Mouse (Mus musculus): ENCODE results near the gene Dvl2.
"Not testable (repeated sequence)": the region's sequence is repeated elsewhere in the genome, so short reads cannot be mapped to it uniquely, and the experiment has no call there.

Gene Dvl2

GRCm38 (mm10) chr11:70010033-70010432 is 9.6 kb downstream of the Dvl2 start:
- DNase-seq (ENCODE audit: low spot score in 2 of 2) = no peak

GRCm38 (mm10) chr11:70010548-70010947 is 10.2 kb downstream of the Dvl2 start:
- no peak for DNase-seq (ENCODE audit: low spot score in 2 of 2)

- no peak for DNase-seq (ENCODE audit: low spot score in 2 of 2)
These were observed 10.6 kb downstream of the Dvl2 start for GRCm38 (mm10) chr11:70010961-70011360.

- DNase-seq (ENCODE audit: low spot score in 2 of 2) = no peak
These were observed 12.5 kb downstream of the Dvl2 start for GRCm38 (mm10) chr11:70012931-70013330.

DNA sequence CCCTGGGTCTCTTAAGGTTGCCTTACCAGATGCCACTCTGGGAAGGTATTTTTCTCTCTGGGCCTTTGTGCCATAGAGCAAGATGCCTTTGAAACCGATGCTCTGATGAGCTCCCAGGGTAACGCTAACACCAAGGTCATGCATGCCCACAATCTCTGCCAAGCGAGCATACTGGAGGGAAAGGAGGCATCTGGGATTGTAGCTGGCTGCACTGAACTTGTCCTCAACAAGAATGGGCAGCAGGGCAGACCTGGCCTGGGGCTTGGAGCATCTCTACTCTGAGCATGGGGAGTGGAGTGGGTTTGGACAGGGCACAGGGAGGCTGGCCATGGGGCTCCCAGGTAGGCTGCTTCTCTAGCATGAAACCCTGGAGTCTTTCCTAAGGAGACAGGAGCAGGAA is 13.0 kb downstream of the Dvl2 start:
- DNase-seq (ENCODE audit: low spot score in 2 of 2) = no peak

- DNase-seq (ENCODE audit: low spot score in 2 of 2) = no peak
These were observed 13.7 kb downstream of the Dvl2 start for GRCm38 (mm10) chr11:70014051-70014450.

- peak; percentile 79 to 82 for DNase-seq (ENCODE audit: low spot score in 2 of 2)
These were observed 14.6 kb downstream of the Dvl2 start, which contains the start of gene Acadvl for GRCm38 (mm10) chr11:70014880-70015558. TSS of gene Acadvl (minus strand) at chr11:70015411.

GRCm38 (mm10) chr11:70015677-70016076 is 15.3 kb downstream of the Dvl2 start:
- DNase-seq (ENCODE audit: low spot score in 2 of 2) = no peak

DNA sequence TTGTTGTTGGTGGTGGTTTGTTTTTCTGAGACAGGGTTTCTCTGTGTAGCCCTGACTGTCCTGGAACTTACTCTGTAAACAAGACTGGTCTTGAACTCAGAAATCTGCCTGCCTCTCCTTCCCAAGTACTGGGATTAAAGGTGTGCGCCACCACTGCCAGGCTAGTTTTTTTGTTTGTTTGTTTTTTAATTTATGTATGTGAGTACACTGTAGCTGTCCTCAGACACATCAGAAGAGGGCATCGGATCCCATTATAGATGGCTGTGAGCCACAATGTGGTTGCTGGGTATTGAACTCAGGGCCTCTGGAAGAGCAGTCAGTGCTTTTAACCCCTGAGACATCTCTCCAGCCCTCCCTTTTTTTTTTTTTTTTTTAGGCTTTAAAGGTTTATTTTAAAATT is 15.8 kb downstream of the Dvl2 start:
- not testable (repeated sequence) for DNase-seq (ENCODE audit: low spot score in 2 of 2)

DNA sequence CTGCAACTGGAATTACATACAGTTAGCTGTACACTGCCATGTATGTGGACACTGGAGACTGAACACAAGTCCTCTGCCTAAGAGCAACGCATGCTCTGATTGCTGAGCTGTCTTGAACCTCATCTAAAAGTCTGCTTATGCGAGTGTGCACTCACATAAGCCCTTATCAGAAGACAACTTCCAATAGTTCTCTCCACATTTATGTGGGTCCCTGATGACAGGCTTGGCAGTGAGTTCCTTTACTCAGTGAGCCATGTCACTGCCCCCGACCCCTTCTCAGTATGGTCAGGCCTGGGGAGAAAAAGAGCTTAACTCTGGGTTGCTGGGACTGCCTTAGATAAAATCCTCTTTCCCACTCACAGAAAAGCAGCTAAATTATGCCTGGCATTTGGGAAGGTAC is 16.3 kb downstream of the Dvl2 start, which contains the start of gene Dlg4:
Gene Dlg4, plus strand, starts transcription at position 274 of the 400 bp plus-strand sequence.
- no peak for DNase-seq (ENCODE audit: low spot score in 2 of 2)

DNA sequence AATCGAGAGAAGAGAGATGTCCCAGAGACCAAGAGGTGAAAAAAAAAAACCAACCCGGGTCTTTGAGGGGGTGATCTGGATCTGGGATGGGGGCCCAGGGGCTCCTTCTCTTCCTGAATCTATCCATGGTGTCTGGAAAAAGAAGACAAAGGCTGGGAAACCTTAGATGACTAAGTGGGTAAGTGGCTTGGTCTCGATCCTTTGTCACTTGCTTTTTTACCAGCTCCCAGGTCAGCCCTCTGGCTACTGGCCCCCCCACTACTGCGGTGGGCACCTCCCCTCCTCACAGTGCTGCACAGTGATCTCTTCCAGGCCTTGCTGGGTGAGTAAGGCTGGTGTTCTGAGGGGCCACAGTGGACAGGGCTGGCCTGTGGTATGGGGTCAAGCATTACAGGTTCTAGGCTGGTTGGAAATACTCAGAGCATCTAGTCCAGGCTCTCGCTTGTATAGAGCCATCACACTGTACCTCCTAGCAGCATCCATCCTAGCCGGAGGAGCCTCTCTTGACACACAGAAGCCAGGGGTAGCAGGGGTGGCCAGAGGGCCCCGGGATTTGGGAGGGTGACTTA is 16.9 kb downstream of the Dvl2 start:
- no peak for DNase-seq (ENCODE audit: low spot score in 2 of 2)

DNA sequence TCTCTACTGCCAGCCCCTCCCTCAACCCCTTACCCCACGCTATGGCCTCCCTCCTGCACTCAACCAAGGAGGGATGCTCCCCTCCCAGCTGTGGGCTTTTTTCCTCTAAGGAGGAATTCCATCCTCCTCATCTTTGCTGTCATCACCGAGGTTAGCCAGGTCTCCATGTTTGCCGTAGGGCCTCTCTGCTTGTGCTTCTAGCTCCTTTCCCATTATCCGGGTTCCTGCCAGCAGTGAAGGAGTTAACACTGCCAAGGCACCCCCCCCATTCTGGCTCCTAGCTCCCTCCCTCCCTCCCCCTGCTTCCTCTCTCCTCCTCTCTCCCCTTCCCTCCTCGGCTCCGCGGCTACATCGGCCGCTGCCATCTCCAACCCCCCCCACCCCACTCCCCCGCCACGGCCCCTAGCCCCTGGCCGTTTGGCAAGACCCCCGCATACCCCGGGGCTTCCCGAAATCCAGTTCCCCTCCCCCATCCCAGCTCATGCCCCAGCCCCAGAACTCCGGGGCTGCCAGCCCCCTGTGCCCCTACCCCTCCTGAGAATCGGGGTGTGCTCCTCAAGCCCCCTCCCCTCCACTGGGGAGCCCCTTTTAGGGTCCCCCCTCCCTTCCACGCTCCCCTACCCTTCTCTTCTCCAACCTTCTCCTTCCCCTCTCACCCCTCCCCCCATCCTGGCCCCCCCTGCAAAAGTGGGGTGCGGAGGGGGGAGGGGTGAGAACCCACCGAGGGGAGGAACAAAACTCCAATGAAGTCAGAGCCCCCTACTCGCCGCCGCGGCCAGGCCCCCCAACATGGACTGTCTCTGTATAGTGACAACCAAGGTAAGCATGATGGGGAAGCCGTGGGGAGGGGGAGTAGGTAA is 18.0 kb downstream of the Dvl2 start:
- DNase-seq (ENCODE audit: low spot score in 2 of 2) = no peak

DNA sequence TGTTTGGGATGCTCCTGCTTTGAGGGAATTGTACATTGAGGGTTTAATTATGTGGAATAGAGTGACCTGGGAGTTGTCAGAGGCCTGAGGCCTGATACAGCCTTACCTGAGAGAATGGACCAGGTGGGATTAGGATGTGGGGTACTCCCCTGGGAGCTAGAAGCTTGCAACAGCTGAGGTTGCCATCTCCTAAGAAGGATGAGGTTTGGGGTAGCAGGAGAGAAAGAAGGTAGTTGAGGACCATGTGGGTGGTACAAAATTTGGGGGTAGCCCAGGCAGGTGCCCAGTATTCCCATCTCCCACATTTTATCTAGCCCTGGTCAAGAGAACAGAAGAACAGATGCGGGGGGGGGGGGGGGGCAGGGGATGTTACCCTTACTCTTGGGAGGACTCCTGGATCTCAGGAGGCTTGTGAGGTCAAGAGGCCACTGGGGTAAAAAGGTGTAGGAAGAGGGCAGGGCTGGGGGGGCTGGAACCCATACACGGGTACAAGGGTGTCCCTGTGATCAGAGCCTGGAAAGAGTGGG is 19.2 kb downstream of the Dvl2 start:
- DNase-seq (ENCODE audit: low spot score in 2 of 2) = no peak

GRCm38 (mm10) chr11:70020022-70020631 is 19.7 kb downstream of the Dvl2 start:
- DNase-seq (ENCODE audit: low spot score in 2 of 2) = no peak

DNA sequence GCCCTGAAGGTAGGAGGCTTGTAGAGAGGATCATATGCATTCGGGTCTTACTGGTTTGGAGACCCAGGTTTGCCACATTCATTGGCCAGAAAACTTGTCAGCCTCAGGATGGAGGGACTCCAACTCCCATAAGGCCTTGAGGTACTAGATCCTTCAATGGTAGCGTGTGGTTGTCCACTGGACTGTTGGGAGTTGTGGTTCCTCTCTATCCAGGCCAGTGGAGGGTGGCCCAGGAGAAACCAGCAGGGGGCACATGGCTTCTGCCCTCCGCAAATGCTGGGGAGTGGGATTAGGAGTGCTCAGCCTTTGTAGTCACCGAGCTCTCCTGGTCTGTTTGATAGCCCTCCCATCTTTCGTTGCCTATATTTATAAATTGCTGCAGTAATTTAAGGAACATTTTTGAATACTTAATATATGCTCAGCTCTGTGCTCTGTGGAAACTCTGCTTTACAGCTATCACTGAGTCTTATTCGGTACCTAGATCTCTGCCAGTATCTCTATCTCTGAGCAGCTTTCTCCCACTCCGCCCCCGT is 20.4 kb downstream of the Dvl2 start:
- peak; percentile 70 to 73 for DNase-seq (ENCODE audit: low spot score in 2 of 2)

- peak; percentile 97 for DNase-seq (ENCODE audit: low spot score in 2 of 2)
These were observed 21.1 kb downstream of the Dvl2 start for GRCm38 (mm10) chr11:70021264-70022132.

DNA sequence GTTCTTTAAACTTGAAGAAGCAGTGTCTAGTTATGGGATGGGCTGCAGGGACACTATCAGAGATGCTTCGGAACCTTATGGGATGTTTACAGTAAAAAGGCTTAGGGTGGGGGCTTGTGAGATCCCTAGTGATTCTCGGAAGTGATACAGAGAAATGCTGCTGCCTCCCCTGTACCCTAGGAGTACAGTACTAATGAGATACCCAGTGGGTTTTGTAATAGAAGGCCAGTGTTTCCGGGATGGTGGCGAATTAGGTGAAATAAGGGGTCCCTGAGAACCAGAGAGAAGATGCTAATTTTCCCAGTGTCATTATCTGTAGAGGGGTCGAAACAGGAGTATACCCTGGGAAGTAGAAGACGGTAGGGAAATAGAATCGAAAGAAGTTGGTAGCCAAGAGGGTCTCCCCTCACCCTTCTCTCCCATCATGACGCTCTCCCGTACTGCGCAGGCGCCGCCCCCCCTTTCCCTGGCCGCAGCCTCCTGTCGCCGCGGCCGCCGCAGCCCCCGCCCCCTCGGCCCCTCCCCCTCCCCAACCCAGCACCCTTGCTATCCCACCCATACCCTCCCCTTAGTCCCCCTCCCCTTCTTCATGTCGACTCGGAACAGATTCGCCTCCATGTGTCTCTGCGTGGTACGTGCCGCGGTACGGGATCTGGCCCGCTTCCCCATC is 23.2 kb downstream of the Dvl2 start:
- DNase-seq (ENCODE audit: low spot score in 2 of 2) = no peak

GRCm38 (mm10) chr11:70024151-70024514 is 23.7 kb downstream of the Dvl2 start:
- DNase-seq (ENCODE audit: low spot score in 2 of 2) = no peak

GRCm38 (mm10) chr11:70026689-70027088 is 26.3 kb downstream of the Dvl2 start:
- DNase-seq (ENCODE audit: low spot score in 2 of 2) = no peak

GRCm38 (mm10) chr11:70027397-70027796 is 27.0 kb downstream of the Dvl2 start:
- no peak for DNase-seq (ENCODE audit: low spot score in 2 of 2)

All from natural killer cell, adult 2 months (primary cell).